Mouse (Mus musculus) activated CD4-positive, CD25-positive, alpha-beta regulatory T cell, adult 4 months (primary cell): Measurements from ENCODE around the gene Entpd8. TPM values are rescaled to one million over a fixed set of nuclear protein-coding genes. Genes with fewer than 3 reads are reported as not detected.

Experiments used
- polyA plus RNA-seq, 2 experiments: library from polyadenylated mRNA; unstranded; fragments of 100-300 nt; shearing (Covaris generic); gene quantifications; one replicate each; pipeline ENCODE4 v1.2.1; 2017

Entpd8 gene
- polyA plus RNA-seq, 2 experiments from 2014 or later = not detected

Other genes with a start within 250 kb of the Entpd8 start
- 10 to 100 TPM; 35.7 to 45.4 TPM for gene Ehmt1, start 160.7 kb upstream of the Entpd8 start, polyA plus RNA-seq
- 100 to 1,000 TPM; 191 to 208 TPM for gene Arrdc1, start 145.1 kb upstream of the Entpd8 start, polyA plus RNA-seq
- 1 to 10 TPM; 1.3 to 1.8 TPM for gene Zmynd19, start 130.5 kb upstream of the Entpd8 start, polyA plus RNA-seq
- 10 to 100 TPM; 30.0 to 32.2 TPM for gene Dph7, start 117.9 kb upstream of the Entpd8 start, polyA plus RNA-seq
- 100 to 1,000 TPM; 102 to 124 TPM for gene Mrpl41, start 105.2 kb upstream of the Entpd8 start, polyA plus RNA-seq
- 10 to 100 TPM; 49.3 to 51.3 TPM for gene Pnpla7, start 104.3 kb upstream of the Entpd8 start, polyA plus RNA-seq
- 10 to 100 TPM; 11.1 to 11.2 TPM for gene Nsmf, start 25.9 kb upstream of the Entpd8 start, polyA plus RNA-seq
- gene Noxa1, start 14.8 kb downstream of the Entpd8 start, polyA plus RNA-seq = 1 to 10 TPM; 1.6 to 1.9 TPM
- gene Nrarp, start 100.5 kb downstream of the Entpd8 start, polyA plus RNA-seq = 1 to 10 TPM in 1 of 2 experiments, under 1 TPM in 1; 0.61 to 1.2 TPM
- gene Tor4a, start 116.6 kb downstream of the Entpd8 start, polyA plus RNA-seq = 10 to 100 TPM; 51.4 to 89.5 TPM
- gene Nelfb, start 131.2 kb downstream of the Entpd8 start, polyA plus RNA-seq = 10 to 100 TPM; 41.1 to 49.1 TPM
- not detected for gene Stpg3, start 134.3 kb downstream of the Entpd8 start, polyA plus RNA-seq
- not detected for gene Fam166a, start 138.4 kb downstream of the Entpd8 start, polyA plus RNA-seq
- 100 to 1,000 TPM; 110 to 150 TPM for gene Tubb4b, start 144.4 kb downstream of the Entpd8 start, polyA plus RNA-seq
- not detected for gene Slc34a3, start 154.1 kb downstream of the Entpd8 start, polyA plus RNA-seq
- gene Rnf224, start 156.5 kb downstream of the Entpd8 start, polyA plus RNA-seq = not detected
- gene Rnf208, start 162.0 kb downstream of the Entpd8 start, polyA plus RNA-seq = under 1 TPM in 1 of 2 experiments, not detected in 1; 0.58 TPM
- gene Cysrt1, start 162.1 kb downstream of the Entpd8 start, polyA plus RNA-seq = not detected
- 1 to 10 TPM; 3.6 to 4.2 TPM for gene AL732309.1, start 166.6 kb downstream of the Entpd8 start, polyA plus RNA-seq
- gene Tmem203, start 175.1 kb downstream of the Entpd8 start, polyA plus RNA-seq = 10 to 100 TPM; 10.8 to 13.0 TPM
- gene Tprn, start 182.3 kb downstream of the Entpd8 start, polyA plus RNA-seq = 10 to 100 TPM in 1 of 2 experiments, 1 to 10 TPM in 1; 5.5 to 12.4 TPM
- 100 to 1,000 TPM; 127 to 134 TPM for gene Ssna1, start 192.1 kb downstream of the Entpd8 start, polyA plus RNA-seq
- 10 to 100 TPM; 24.8 to 39.3 TPM for gene Anapc2, start 192.2 kb downstream of the Entpd8 start, polyA plus RNA-seq
- gene Tmem210, start 207.8 kb downstream of the Entpd8 start, polyA plus RNA-seq = not detected
- not detected for gene Lrrc26, start 209.6 kb downstream of the Entpd8 start, polyA plus RNA-seq
- not detected for gene Grin1, start 238.9 kb downstream of the Entpd8 start, polyA plus RNA-seq